Mouse (Mus musculus): Measurements from ENCODE around the gene Car2. TPM values are rescaled to one million over a fixed set of nuclear protein-coding genes. Genes with fewer than 3 reads are reported as not detected.

The Car2 gene
- polyA plus RNA-seq, 1 experiment: 439 TPM

GRCm38 (mm10) chr3:14879293-14879692 is 6.8 kb upstream of the Car2 start:
- Histone ChIP-seq H3K4me1 (ENCODE audit: control insufficient read depth, insufficient read depth, low read length) (no peaks in the 10 kb centered on the region), H3K27ac (ENCODE audit: control insufficient read depth, insufficient read depth, low read depth, low read length) (no peak overlapping the region), H3K4me3 (ENCODE audit: control insufficient read depth, low read depth, low read length) (no peak overlapping the region), H3K36me3 (ENCODE audit: control insufficient read depth, insufficient read depth, low read length) (no peaks in the 10 kb centered on the region), H3K27me3 (ENCODE audit: control insufficient read depth, insufficient read depth, low read length) (no peaks in the 10 kb centered on the region)
- TF ChIP-seq CTCF (IDR thresholded peaks at IDR 0.05; ENCODE audit: control insufficient read depth, insufficient read depth, insufficient replicate concordance, low read depth, low read length) (no peak), POLR2A (IDR thresholded peaks at IDR 0.05; ENCODE audit: control insufficient read depth, low read depth, low read length) (no peak)

- H3K27me3 ChIP-seq (ENCODE audit: control insufficient read depth, insufficient read depth, low read length): no peaks in the 10 kb centered on the region
- no peaks in the 10 kb centered on the region for H3K36me3 ChIP-seq (ENCODE audit: control insufficient read depth, insufficient read depth, low read length)
- no peak overlapping the region for H3K4me3 ChIP-seq (ENCODE audit: control insufficient read depth, low read depth, low read length)
- no peak for TF ChIP-seq CTCF (IDR thresholded peaks at IDR 0.05; ENCODE audit: control insufficient read depth, insufficient read depth, insufficient replicate concordance, low read depth, low read length)
- TF ChIP-seq POLR2A (IDR thresholded peaks at IDR 0.05; ENCODE audit: control insufficient read depth, low read depth, low read length): no peak
- no peak overlapping the region for H3K27ac ChIP-seq (ENCODE audit: control insufficient read depth, insufficient read depth, low read depth, low read length)
- no peaks in the 10 kb centered on the region for H3K4me1 ChIP-seq (ENCODE audit: control insufficient read depth, insufficient read depth, low read length)
These were observed 5.8 kb upstream of the Car2 start for GRCm38 (mm10) chr3:14880277-14880676.

GRCm38 (mm10) chr3:14882005-14882404 is 4.1 kb upstream of the Car2 start:
- no peak for TF ChIP-seq CTCF (IDR thresholded peaks at IDR 0.05; ENCODE audit: control insufficient read depth, insufficient read depth, insufficient replicate concordance, low read depth, low read length)
- no peak for TF ChIP-seq POLR2A (IDR thresholded peaks at IDR 0.05; ENCODE audit: control insufficient read depth, low read depth, low read length)
- no peak overlapping the region for H3K27ac ChIP-seq (ENCODE audit: control insufficient read depth, insufficient read depth, low read depth, low read length)
- H3K27me3 ChIP-seq (ENCODE audit: control insufficient read depth, insufficient read depth, low read length): peaks cover 2% of the 10 kb centered on the region
- no peak overlapping the region for H3K4me3 ChIP-seq (ENCODE audit: control insufficient read depth, low read depth, low read length)
- H3K4me1 ChIP-seq (ENCODE audit: control insufficient read depth, insufficient read depth, low read length): peaks cover 10% of the 10 kb centered on the region
- no peaks in the 10 kb centered on the region for H3K36me3 ChIP-seq (ENCODE audit: control insufficient read depth, insufficient read depth, low read length)

- Histone ChIP-seq H3K27ac (ENCODE audit: control insufficient read depth, insufficient read depth, low read depth, low read length) (no peak overlapping the region), H3K4me3 (ENCODE audit: control insufficient read depth, low read depth, low read length) (no peak overlapping the region), H3K36me3 (ENCODE audit: control insufficient read depth, insufficient read depth, low read length) (no peaks in the 10 kb centered on the region), H3K27me3 (ENCODE audit: control insufficient read depth, insufficient read depth, low read length) (peaks cover 2% of the 10 kb centered on the region), H3K4me1 (ENCODE audit: control insufficient read depth, insufficient read depth, low read length) (peaks cover 10% of the 10 kb centered on the region)
- TF ChIP-seq CTCF (IDR thresholded peaks at IDR 0.05; ENCODE audit: control insufficient read depth, insufficient read depth, insufficient replicate concordance, low read depth, low read length): no peak
- no peak for TF ChIP-seq POLR2A (IDR thresholded peaks at IDR 0.05; ENCODE audit: control insufficient read depth, low read depth, low read length)
These were observed 3.3 kb upstream of the Car2 start for GRCm38 (mm10) chr3:14882756-14883155.

GRCm38 (mm10) chr3:14884826-14885225 is 1.2 kb upstream of the Car2 start:
- H3K4me3 ChIP-seq (ENCODE audit: control insufficient read depth, low read depth, low read length): no peak overlapping the region
- TF ChIP-seq POLR2A (IDR thresholded peaks at IDR 0.05; ENCODE audit: control insufficient read depth, low read depth, low read length) (no peak), CTCF (IDR thresholded peaks at IDR 0.05; ENCODE audit: control insufficient read depth, insufficient read depth, insufficient replicate concordance, low read depth, low read length) (no peak)
- peaks cover 2% of the 10 kb centered on the region for H3K27me3 ChIP-seq (ENCODE audit: control insufficient read depth, insufficient read depth, low read length)
- peaks cover 10% of the 10 kb centered on the region for H3K4me1 ChIP-seq (ENCODE audit: control insufficient read depth, insufficient read depth, low read length)
- H3K36me3 ChIP-seq (ENCODE audit: control insufficient read depth, insufficient read depth, low read length): no peaks in the 10 kb centered on the region
- no peak overlapping the region for H3K27ac ChIP-seq (ENCODE audit: control insufficient read depth, insufficient read depth, low read depth, low read length)

- Histone ChIP-seq H3K4me1 (ENCODE audit: control insufficient read depth, insufficient read depth, low read length) (peaks cover 10% of the 10 kb centered on the region), H3K36me3 (ENCODE audit: control insufficient read depth, insufficient read depth, low read length) (no peaks in the 10 kb centered on the region), H3K27me3 (ENCODE audit: control insufficient read depth, insufficient read depth, low read length) (peaks cover 2% of the 10 kb centered on the region), H3K27ac (ENCODE audit: control insufficient read depth, insufficient read depth, low read depth, low read length) (no peak overlapping the region), H3K4me3 (ENCODE audit: control insufficient read depth, low read depth, low read length) (peak overlapping the region; percentile 85)
- no peak for TF ChIP-seq CTCF (IDR thresholded peaks at IDR 0.05; ENCODE audit: control insufficient read depth, insufficient read depth, insufficient replicate concordance, low read depth, low read length)
- no peak for TF ChIP-seq POLR2A (IDR thresholded peaks at IDR 0.05; ENCODE audit: control insufficient read depth, low read depth, low read length)
These were observed 1.1 kb downstream of the Car2 start for GRCm38 (mm10) chr3:14887134-14887666.

- H3K4me1 ChIP-seq (ENCODE audit: control insufficient read depth, insufficient read depth, low read length): peaks cover 10% of the 10 kb centered on the region
- H3K27ac ChIP-seq (ENCODE audit: control insufficient read depth, insufficient read depth, low read depth, low read length): no peak overlapping the region
- H3K36me3 ChIP-seq (ENCODE audit: control insufficient read depth, insufficient read depth, low read length): no peaks in the 10 kb centered on the region
- no peak for TF ChIP-seq CTCF (IDR thresholded peaks at IDR 0.05; ENCODE audit: control insufficient read depth, insufficient read depth, insufficient replicate concordance, low read depth, low read length)
- peak overlapping the region; percentile 77 for H3K4me3 ChIP-seq (ENCODE audit: control insufficient read depth, low read depth, low read length)
- H3K27me3 ChIP-seq (ENCODE audit: control insufficient read depth, insufficient read depth, low read length): peaks cover 2% of the 10 kb centered on the region
These were observed 1.7 kb downstream of the Car2 start for GRCm38 (mm10) chr3:14887686-14888295.
